Mouse (Mus musculus): ENCODE data around the gene Dennd1a. TPM values are rescaled to one million over a fixed set of nuclear protein-coding genes. Genes with fewer than 3 reads are reported as not detected.

The Dennd1a gene
- total and polyA plus RNA-seq, 3 experiments = 17.6 to 26.8 (median 22.0) TPM

DNA sequence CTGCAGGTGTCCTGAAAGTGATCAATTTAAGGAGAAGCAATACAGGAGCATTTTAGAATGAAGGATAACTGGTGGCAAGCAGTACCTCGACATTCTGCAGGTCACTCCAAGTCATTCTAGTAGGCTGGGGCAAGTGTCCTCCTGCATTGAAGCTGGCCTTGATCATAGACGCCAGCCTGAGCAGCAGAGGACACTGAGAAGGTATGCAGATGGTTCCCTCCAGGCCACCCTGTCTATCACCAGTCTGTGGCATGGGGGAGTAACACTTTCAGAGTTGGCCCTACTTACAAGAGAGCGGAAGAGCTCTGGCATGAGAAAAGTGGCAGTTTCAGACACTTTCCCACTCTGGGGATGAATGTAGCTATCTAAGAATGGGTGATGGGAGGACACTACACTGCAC lies 193.9 kb downstream of the Dennd1a start:
- H3K4me3 ChIP-seq = no peak overlapping the region
- 83% methylated on average over 3 of the region's 3 CpGs for WGBS

DNA sequence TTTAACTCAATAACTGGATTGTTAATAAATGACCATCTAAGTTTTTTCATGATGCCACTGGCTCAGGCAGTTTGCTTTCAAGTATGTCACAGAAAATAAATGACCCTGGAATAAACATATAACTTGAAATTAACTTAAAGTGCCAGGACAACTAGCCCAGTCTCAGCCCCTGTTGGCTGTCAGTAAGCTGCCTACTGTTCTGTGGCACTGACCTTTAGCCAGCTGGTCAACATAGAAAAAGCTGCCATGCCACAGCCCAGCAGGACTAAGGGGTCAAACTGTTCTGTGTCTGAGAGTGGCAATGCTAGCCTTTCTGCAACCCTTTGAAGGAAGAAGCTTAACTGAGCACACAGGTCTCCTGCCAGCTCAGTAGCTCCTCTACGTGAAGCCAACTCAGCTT lies 198.8 kb downstream of the Dennd1a start:
- no peak overlapping the region for H3K27ac ChIP-seq
- TF ChIP-seq EP300 (IDR thresholded peaks at IDR 0.05; ENCODE audit: insufficient read depth, low read depth, low read length) = no peak
- no peak for TF ChIP-seq CTCF (IDR thresholded peaks at IDR 0.05)
- TF ChIP-seq POLR2A (IDR thresholded peaks at IDR 0.05; ENCODE audit: insufficient read depth, low read depth, low read length) = no peak
- no peak for DNase-seq
- H3K27me3 ChIP-seq (ENCODE audit: control insufficient read depth, insufficient read depth, low read length) = no peaks in the 10 kb centered on the region
- 78% methylated on average over 1 of the region's 1 CpGs for WGBS
- H3K36me3 ChIP-seq (ENCODE audit: control insufficient read depth, insufficient read depth, low read length) = no peaks in the 10 kb centered on the region
- no peak overlapping the region for H3K9ac ChIP-seq (ENCODE audit: low read depth, low read length)
- H3K4me1 ChIP-seq (ENCODE audit: control insufficient read depth, insufficient read depth, low read length) = no peaks in the 10 kb centered on the region
- no peak overlapping the region for H3K4me3 ChIP-seq
- intact Hi-C loops (cut with DNase I) = no loop called here
- no peaks in the 10 kb centered on the region for H3K79me2 ChIP-seq (replicated peaks; ENCODE audit: control insufficient read depth, insufficient read depth, low read length)

More for the DNA sequence above, 193.9 kb downstream of the Dennd1a start:
- intact Hi-C loops (cut with DNase I) = no loop called here
- no peak for DNase-seq
- TF ChIP-seq CTCF (IDR thresholded peaks at IDR 0.05) (no peak), POLR2A (IDR thresholded peaks at IDR 0.05; ENCODE audit: insufficient read depth, low read depth, low read length) (no peak), EP300 (IDR thresholded peaks at IDR 0.05; ENCODE audit: insufficient read depth, low read depth, low read length) (no peak)
- Histone ChIP-seq H3K36me3 (ENCODE audit: control insufficient read depth, insufficient read depth, low read length) (no peaks in the 10 kb centered on the region), H3K79me2 (replicated peaks; ENCODE audit: control insufficient read depth, insufficient read depth, low read length) (no peaks in the 10 kb centered on the region; the same call in 1 of the 2 replicates), H3K27ac (no peak overlapping the region), H3K27me3 (ENCODE audit: control insufficient read depth, insufficient read depth, low read length) (no peaks in the 10 kb centered on the region), H3K9ac (ENCODE audit: low read depth, low read length) (no peak overlapping the region), H3K4me1 (ENCODE audit: control insufficient read depth, insufficient read depth, low read length) (no peaks in the 10 kb centered on the region)

DNA sequence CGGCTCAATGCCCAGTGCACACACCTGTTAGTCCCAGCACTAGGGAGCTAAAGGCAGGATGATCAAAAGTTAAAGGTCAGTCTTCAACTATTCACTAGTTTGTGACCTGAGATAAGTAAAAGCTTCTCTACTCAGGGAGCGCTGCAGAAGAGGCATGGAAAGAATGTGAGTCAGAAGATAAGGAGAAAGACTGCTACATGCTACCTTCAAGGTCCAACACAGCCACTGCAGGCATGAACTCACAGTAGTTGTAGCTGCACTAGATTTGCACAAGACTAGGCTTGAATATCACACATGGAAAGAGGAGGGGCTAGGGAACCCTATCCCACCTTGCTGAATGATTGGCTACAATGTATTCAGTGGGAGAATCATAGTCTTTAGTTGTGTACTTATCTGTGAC lies 202.1 kb downstream of the Dennd1a start:
- WGBS = 58% methylated on average over 2 of the region's 2 CpGs
- no peak for TF ChIP-seq POLR2A (IDR thresholded peaks at IDR 0.05; ENCODE audit: insufficient read depth, low read depth, low read length)
- TF ChIP-seq CTCF (IDR thresholded peaks at IDR 0.05) = no peak
- no peak for TF ChIP-seq EP300 (IDR thresholded peaks at IDR 0.05; ENCODE audit: insufficient read depth, low read depth, low read length)
- H3K4me3 ChIP-seq = no peak overlapping the region
- H3K79me2 ChIP-seq (replicated peaks; ENCODE audit: control insufficient read depth, insufficient read depth, low read length) = no peaks in the 10 kb centered on the region
- H3K9ac ChIP-seq (ENCODE audit: low read depth, low read length) = no peak overlapping the region
- H3K36me3 ChIP-seq (ENCODE audit: control insufficient read depth, insufficient read depth, low read length) = no peaks in the 10 kb centered on the region
- no peak overlapping the region for H3K27ac ChIP-seq
- no peak for DNase-seq
- H3K4me1 ChIP-seq (ENCODE audit: control insufficient read depth, insufficient read depth, low read length) = no peaks in the 10 kb centered on the region
- intact Hi-C loops (cut with DNase I) = no loop called here
- H3K27me3 ChIP-seq (ENCODE audit: control insufficient read depth, insufficient read depth, low read length) = no peaks in the 10 kb centered on the region

DNA sequence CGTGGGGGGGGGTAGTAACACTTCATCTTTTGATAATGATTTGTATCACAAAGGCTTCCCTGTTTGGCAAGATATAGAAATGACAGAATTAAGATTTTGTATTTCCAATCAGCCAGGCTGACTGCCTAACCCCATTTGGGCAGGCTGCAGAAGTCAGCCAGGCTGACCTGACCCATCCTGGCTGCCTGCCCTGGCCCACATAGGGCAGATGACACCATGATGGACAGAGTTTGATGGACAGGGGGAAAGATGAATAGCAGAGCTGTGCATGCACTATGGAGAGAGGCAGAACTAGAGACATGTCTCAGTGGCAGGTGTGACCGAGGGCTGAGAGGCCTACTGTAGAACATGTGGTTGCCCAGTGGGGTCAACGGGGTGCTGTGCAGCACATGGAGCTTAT lies 203.9 kb downstream of the Dennd1a start:
- Histone ChIP-seq H3K4me1 (ENCODE audit: control insufficient read depth, insufficient read depth, low read length) (no peaks in the 10 kb centered on the region), H3K4me3 (no peak overlapping the region), H3K27ac (no peak overlapping the region), H3K27me3 (ENCODE audit: control insufficient read depth, insufficient read depth, low read length) (no peaks in the 10 kb centered on the region), H3K9ac (ENCODE audit: low read depth, low read length) (no peak overlapping the region), H3K79me2 (replicated peaks; ENCODE audit: control insufficient read depth, insufficient read depth, low read length) (no peaks in the 10 kb centered on the region), H3K36me3 (ENCODE audit: control insufficient read depth, insufficient read depth, low read length) (no peaks in the 10 kb centered on the region)
- no peak for DNase-seq
- TF ChIP-seq CTCF (IDR thresholded peaks at IDR 0.05) (no peak), POLR2A (IDR thresholded peaks at IDR 0.05; ENCODE audit: insufficient read depth, low read depth, low read length) (no peak), EP300 (IDR thresholded peaks at IDR 0.05; ENCODE audit: insufficient read depth, low read depth, low read length) (no peak)
- 91% methylated on average over 3 of the region's 3 CpGs for WGBS
- intact Hi-C loops (cut with DNase I) = no loop called here

DNA sequence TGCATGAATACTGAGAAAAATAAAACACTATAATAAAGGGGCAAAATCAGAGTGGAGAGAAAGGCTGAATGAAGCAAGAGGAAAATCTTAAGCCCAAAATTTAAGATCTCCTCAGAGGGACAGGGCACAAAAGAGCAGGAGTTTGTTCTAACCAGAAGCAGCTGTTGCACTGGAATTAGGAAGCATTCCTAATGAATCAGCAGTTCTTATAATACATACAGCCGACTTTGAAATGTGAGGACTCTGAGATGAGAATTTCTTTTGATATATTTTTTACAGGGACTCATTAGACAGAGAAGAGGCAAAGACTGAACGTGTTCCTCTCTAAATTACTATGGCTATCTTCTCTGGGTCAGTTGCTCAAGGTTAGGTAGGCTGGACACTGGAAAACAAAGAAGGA lies 212.7 kb downstream of the Dennd1a start:
- WGBS = 44% methylated on average over 2 of the region's 2 CpGs
- no peaks in the 10 kb centered on the region for H3K79me2 ChIP-seq (replicated peaks; ENCODE audit: control insufficient read depth, insufficient read depth, low read length)
- TF ChIP-seq EP300 (IDR thresholded peaks at IDR 0.05; ENCODE audit: insufficient read depth, low read depth, low read length) (no peak), POLR2A (IDR thresholded peaks at IDR 0.05; ENCODE audit: insufficient read depth, low read depth, low read length) (no peak), CTCF (IDR thresholded peaks at IDR 0.05) (no peak)
- H3K27me3 ChIP-seq (ENCODE audit: control insufficient read depth, insufficient read depth, low read length) = no peaks in the 10 kb centered on the region
- intact Hi-C loops (cut with DNase I) = no loop called here
- H3K4me3 ChIP-seq = no peak overlapping the region
- H3K27ac ChIP-seq = no peak overlapping the region
- no peak for DNase-seq
- H3K9ac ChIP-seq (ENCODE audit: low read depth, low read length) = no peak overlapping the region
- no peaks in the 10 kb centered on the region; the same call in 1 of the 2 replicates for H3K4me1 ChIP-seq (ENCODE audit: control insufficient read depth, insufficient read depth, low read length)
- H3K36me3 ChIP-seq (ENCODE audit: control insufficient read depth, insufficient read depth, low read length) = no peaks in the 10 kb centered on the region

DNA sequence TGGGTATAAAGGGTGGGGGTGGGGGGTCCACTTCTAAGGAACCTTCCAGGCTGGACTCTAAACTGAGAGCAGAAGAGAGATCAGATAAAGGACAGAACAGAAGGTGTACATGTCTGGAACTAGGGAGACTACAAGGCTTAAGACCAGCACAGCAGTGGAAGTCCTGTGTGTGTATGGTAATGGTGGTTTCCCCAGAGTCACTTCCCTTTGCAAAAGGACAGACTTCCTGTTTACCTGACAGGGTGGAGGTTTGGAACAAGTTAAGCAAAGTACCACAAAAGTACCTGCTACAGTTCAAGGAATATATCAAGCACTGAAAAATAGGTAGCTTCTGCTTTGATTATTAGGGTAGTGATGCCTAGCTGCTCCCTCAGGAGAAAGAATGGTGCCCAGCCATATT lies 215.1 kb downstream of the Dennd1a start:
- no peaks in the 10 kb centered on the region for H3K27me3 ChIP-seq (ENCODE audit: control insufficient read depth, insufficient read depth, low read length)
- no peak overlapping the region for H3K4me3 ChIP-seq
- TF ChIP-seq CTCF (IDR thresholded peaks at IDR 0.05) (no peak), EP300 (IDR thresholded peaks at IDR 0.05; ENCODE audit: insufficient read depth, low read depth, low read length) (no peak), POLR2A (IDR thresholded peaks at IDR 0.05; ENCODE audit: insufficient read depth, low read depth, low read length) (no peak)
- H3K9ac ChIP-seq (ENCODE audit: low read depth, low read length) = no peak overlapping the region
- no peak overlapping the region for H3K27ac ChIP-seq
- peaks cover 2% of the 10 kb centered on the region for H3K4me1 ChIP-seq (ENCODE audit: control insufficient read depth, insufficient read depth, low read length)
- no peaks in the 10 kb centered on the region for H3K79me2 ChIP-seq (replicated peaks; ENCODE audit: control insufficient read depth, insufficient read depth, low read length)
- no peak for DNase-seq
- intact Hi-C loops (cut with DNase I) = no loop called here
- no peaks in the 10 kb centered on the region; the same call in 1 of the 2 replicates for H3K36me3 ChIP-seq (ENCODE audit: control insufficient read depth, insufficient read depth, low read length)

Measured in heart, adult 2 months (tissue).